Mouse (Mus musculus) midbrain, embryonic 16.5 days (tissue): Measurements from ENCODE around the gene Txndc12. TPM values are rescaled to one million over a fixed set of nuclear protein-coding genes. Genes with fewer than 3 reads are reported as not detected.
A peak's percentile ranks its signal among the peaks of the same experiment; 100 is the strongest.

Source experiments
- ATAC-seq: fragments of 200-750 bp; cut with Nextera tagmentation; 2 replicates; pipeline ENCODE4 v1.8.0; 2017; ENCODE audit warnings: moderate TSS enrichment
- H3K27ac ChIP-seq: fragments of 300-500 bp; sonication (generic); 2 replicates; pipeline ENCODE4 v1.5.1; 2014; ENCODE audit warnings: mild to moderate bottlenecking, low read length, mixed read lengths
- H3K27me3 ChIP-seq: fragments of 300-500 bp; sonication (generic); 2 replicates; pipeline ENCODE4 v1.6.1; 2014; ENCODE audit warnings: low read depth, low read length, mixed read lengths; ENCODE audit not compliant: control insufficient read depth, insufficient read depth
- H3K36me3 ChIP-seq: fragments of 300-500 bp; sonication (generic); 2 replicates; pipeline ENCODE4 v1.6.1; 2014; ENCODE audit warnings: mild to moderate bottlenecking, low read length, moderate library complexity, mixed read lengths; ENCODE audit not compliant: control insufficient read depth, insufficient read depth
- H3K4me1 ChIP-seq: fragments of 300-500 bp; sonication (generic); 2 replicates; pipeline ENCODE4 v1.6.1; 2014; ENCODE audit warnings: mild to moderate bottlenecking, low read length, mixed read lengths; ENCODE audit not compliant: control insufficient read depth, insufficient read depth
- H3K4me2 ChIP-seq: fragments of 300-500 bp; sonication (generic); 2 replicates; pipeline ENCODE4 v1.6.1; 2014; ENCODE audit warnings: mild to moderate bottlenecking, low read length, mixed read lengths
- H3K4me3 ChIP-seq: fragments of 300-500 bp; sonication (generic); 2 replicates; pipeline ENCODE4 v1.5.1; 2014; ENCODE audit warnings: low read depth, mild to moderate bottlenecking, low read length, moderate library complexity, mixed read lengths
- H3K9ac ChIP-seq: fragments of 300-500 bp; sonication (generic); 2 replicates; pipeline ENCODE4 v1.6.1; 2014; ENCODE audit warnings: low read depth, low read length, mixed read lengths
- H3K9me3 ChIP-seq: fragments of 300-500 bp; sonication (generic); replicated peaks from 2 replicates; pipeline ENCODE4 v1.6.1; 2014; ENCODE audit warnings: mild to moderate bottlenecking, low read length, mixed read lengths; ENCODE audit not compliant: control insufficient read depth, poor library complexity, severe bottlenecking
- WGBS: fragments of 180-500 bp; shearing (Covaris S2); extraction: QIAGEN DNeasy Blood & Tissue Kit; methylation state at CpG from one replicate; pipeline ENCODE4 v1.1.7; 2014; 5-methylcytosine and 5-hydroxymethylcytosine counted together
- polyA plus RNA-seq: library from polyadenylated mRNA; unstranded; fragments of >200 nt; fragmentation: Nextera tagmentation; extraction: Ambion mirVana; gene quantifications from 2 replicates; pipeline ENCODE4 v1.2.1, GENCODE M21; 2015

Txndc12 gene
- polyA plus RNA-seq, 1 experiment from 2014 or later: 69.0 TPM

GRCm38 (mm10) chr4:108873746-108874145 lies 39.3 kb downstream of the Txndc12 start:
- Histone ChIP-seq H3K4me1 (peaks cover 3% of the 10 kb centered on the region; the same call in 1 of the 2 replicates), H3K9me3 (no peaks in the 10 kb centered on the region), H3K4me3 (no peak overlapping the region), H3K36me3 (no peaks in the 10 kb centered on the region), H3K27me3 (no peaks in the 10 kb centered on the region), H3K4me2 (no peak overlapping the region), H3K27ac (no peak overlapping the region), H3K9ac (no peak overlapping the region)
- 89% methylated on average over 5 of the region's 5 CpGs for WGBS
- ATAC-seq: no peak

GRCm38 (mm10) chr4:108877901-108878300 lies 43.5 kb downstream of the Txndc12 start:
- no peaks in the 10 kb centered on the region for H3K9me3 ChIP-seq
- ATAC-seq: no peak
- no peaks in the 10 kb centered on the region for H3K27me3 ChIP-seq
- WGBS: 78% methylated on average over 6 of the region's 6 CpGs
- H3K4me1 ChIP-seq: peaks cover 9% of the 10 kb centered on the region
- H3K4me2 ChIP-seq: no peak overlapping the region
- no peak overlapping the region for H3K4me3 ChIP-seq
- no peaks in the 10 kb centered on the region for H3K36me3 ChIP-seq
- H3K9ac ChIP-seq: no peak overlapping the region
- H3K27ac ChIP-seq: no peak overlapping the region

- under 1% methylated on average over 46 of the region's 46 CpGs for WGBS
Observed at GRCm38 (mm10) chr4:108878963-108879822, 44.8 kb downstream of the Txndc12 start, which contains the start of gene Rab3b. Rab3b (plus strand) TSS chr4:108879063.

GRCm38 (mm10) chr4:108883815-108884214 lies 49.4 kb downstream of the Txndc12 start:
- H3K27me3 ChIP-seq: no peaks in the 10 kb centered on the region
- H3K4me1 ChIP-seq: peaks cover 7% of the 10 kb centered on the region; the same call in 1 of the 2 replicates
- no peaks in the 10 kb centered on the region for H3K36me3 ChIP-seq
- no peak overlapping the region for H3K9ac ChIP-seq
- ATAC-seq: no peak
- no peak overlapping the region for H3K27ac ChIP-seq
- H3K4me2 ChIP-seq: no peak overlapping the region
- 47% methylated on average over 13 of the region's 13 CpGs for WGBS
- H3K9me3 ChIP-seq: no peaks in the 10 kb centered on the region; the same call in 1 of the 2 replicates
- H3K4me3 ChIP-seq: no peak overlapping the region

More at GRCm38 (mm10) chr4:108878963-108879822, 44.8 kb downstream of the Txndc12 start, which contains the start of gene Rab3b:
- H3K9ac ChIP-seq: peak within 1 kb of the TSS; percentile 88
- peaks cover 11% of the 10 kb centered on the region for H3K4me1 ChIP-seq
- H3K4me2 ChIP-seq: peak within 1 kb of the TSS; percentile 77
- peak; percentile 92 for ATAC-seq
- peak within 1 kb of the TSS; percentile 79 for H3K27ac ChIP-seq
- H3K36me3 ChIP-seq: no peaks in the 10 kb centered on the region
- peak within 1 kb of the TSS; percentile 75 for H3K4me3 ChIP-seq
- H3K27me3 ChIP-seq: no peaks in the 10 kb centered on the region
- H3K9me3 ChIP-seq: no peaks in the 10 kb centered on the region

- Histone ChIP-seq H3K4me3 (no peak overlapping the region), H3K4me1 (peaks cover 2% of the 10 kb centered on the region; the same call in 1 of the 2 replicates), H3K9me3 (no peaks in the 10 kb centered on the region; the same call in 1 of the 2 replicates), H3K27me3 (no peaks in the 10 kb centered on the region), H3K27ac (no peak overlapping the region), H3K9ac (no peak overlapping the region), H3K36me3 (no peaks in the 10 kb centered on the region), H3K4me2 (no peak overlapping the region)
- WGBS: 90% methylated on average over 4 of the region's 4 CpGs
- ATAC-seq: no peak
Observed at GRCm38 (mm10) chr4:108887456-108887855, 53.1 kb downstream of the Txndc12 start.

- no peak for ATAC-seq
- 84% methylated on average over 6 of the region's 6 CpGs for WGBS
- H3K4me1 ChIP-seq: no peaks in the 10 kb centered on the region
- H3K27ac ChIP-seq: no peak overlapping the region
- H3K27me3 ChIP-seq: no peaks in the 10 kb centered on the region
- no peak overlapping the region for H3K9ac ChIP-seq
- no peak overlapping the region for H3K4me3 ChIP-seq
- H3K36me3 ChIP-seq: no peaks in the 10 kb centered on the region
- H3K9me3 ChIP-seq: no peaks in the 10 kb centered on the region; the same call in 1 of the 2 replicates
- H3K4me2 ChIP-seq: no peak overlapping the region
Observed at GRCm38 (mm10) chr4:108890876-108891275, 56.5 kb downstream of the Txndc12 start.

GRCm38 (mm10) chr4:108900421-108900820 lies 66.0 kb downstream of the Txndc12 start:
- Histone ChIP-seq H3K4me3 (no peak overlapping the region), H3K27me3 (no peaks in the 10 kb centered on the region), H3K9ac (no peak overlapping the region), H3K27ac (no peak overlapping the region), H3K9me3 (no peaks in the 10 kb centered on the region), H3K36me3 (no peaks in the 10 kb centered on the region), H3K4me1 (no peaks in the 10 kb centered on the region; the same call in 1 of the 2 replicates), H3K4me2 (no peak overlapping the region)
- ATAC-seq: no peak
- 66% methylated on average over 7 of the region's 7 CpGs for whole genome bisulfite sequencing

GRCm38 (mm10) chr4:108902886-108903285 lies 68.5 kb downstream of the Txndc12 start:
- H3K27ac ChIP-seq: no peak overlapping the region
- H3K4me3 ChIP-seq: no peak overlapping the region
- no peaks in the 10 kb centered on the region; the same call in 1 of the 2 replicates for H3K4me1 ChIP-seq
- no peak overlapping the region for H3K4me2 ChIP-seq
- no peaks in the 10 kb centered on the region for H3K27me3 ChIP-seq
- no peaks in the 10 kb centered on the region for H3K9me3 ChIP-seq
- 90% methylated on average over 9 of the region's 9 CpGs for WGBS
- H3K9ac ChIP-seq: no peak overlapping the region
- no peak for ATAC-seq
- H3K36me3 ChIP-seq: no peaks in the 10 kb centered on the region

GRCm38 (mm10) chr4:108903346-108903745 lies 68.9 kb downstream of the Txndc12 start:
- H3K9ac ChIP-seq: no peak overlapping the region
- no peaks in the 10 kb centered on the region; the same call in 1 of the 2 replicates for H3K4me1 ChIP-seq
- no peaks in the 10 kb centered on the region for H3K27me3 ChIP-seq
- H3K4me2 ChIP-seq: no peak overlapping the region
- WGBS: 94% methylated on average over 9 of the region's 9 CpGs
- H3K4me3 ChIP-seq: no peak overlapping the region
- ATAC-seq: no peak
- H3K27ac ChIP-seq: no peak overlapping the region
- no peaks in the 10 kb centered on the region for H3K36me3 ChIP-seq
- no peaks in the 10 kb centered on the region for H3K9me3 ChIP-seq
